Mouse (Mus musculus) spleen, postnatal 4 days (tissue): Measurements from ENCODE around the gene Zfp790.
"Not testable (repeated sequence)": the region's sequence is repeated elsewhere in the genome, so short reads cannot be mapped to it uniquely, and the experiment has no call there.

Experiments
- DNase-seq, 2 experiments: peaks; one replicate each; pipeline ENCODE4 v3.0.0; 2022; ENCODE audit warnings: low spot score in 2 of 2

Gene Zfp790

DNA sequence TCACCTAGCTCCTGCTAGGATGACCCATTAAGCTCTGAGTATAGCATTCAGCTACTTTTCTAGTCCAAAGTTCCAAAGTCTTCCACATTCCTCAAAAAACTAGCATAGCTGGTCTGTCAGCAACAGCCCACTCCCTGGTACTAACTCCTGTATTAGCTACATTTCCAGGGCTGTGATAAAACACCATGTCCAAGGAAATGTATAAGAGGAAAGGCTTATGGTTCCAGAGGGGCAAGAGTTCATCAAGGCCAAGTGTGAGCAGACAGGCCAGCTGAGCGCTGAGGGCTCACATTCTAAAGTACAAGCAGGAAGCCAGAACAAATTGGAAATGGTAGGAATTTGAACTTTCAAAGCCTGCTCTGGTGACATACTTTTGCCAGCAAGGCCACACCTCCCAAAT, 26.2 kb downstream of the Zfp790 start:
- DNase-seq = no peak

DNA sequence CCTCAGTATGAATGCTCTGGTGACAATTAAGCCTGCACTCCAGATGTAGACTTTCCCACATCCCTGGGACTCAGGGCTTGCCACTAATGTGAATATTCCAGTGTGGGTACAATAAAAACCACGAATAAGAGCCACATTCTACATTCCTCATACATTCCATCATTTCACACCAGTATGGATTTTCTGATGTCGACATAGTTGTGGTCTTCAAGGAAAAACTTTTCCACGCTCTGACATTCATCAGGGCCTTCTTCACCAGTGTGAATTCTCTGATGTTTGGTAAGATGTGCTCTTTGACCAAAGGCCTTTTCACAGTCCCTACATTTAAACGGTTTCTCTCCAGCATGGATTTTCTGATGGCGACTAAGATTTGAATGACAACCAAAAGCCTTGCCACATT, 28.7 kb downstream of the Zfp790 start:
- DNase-seq = no peak

DNA sequence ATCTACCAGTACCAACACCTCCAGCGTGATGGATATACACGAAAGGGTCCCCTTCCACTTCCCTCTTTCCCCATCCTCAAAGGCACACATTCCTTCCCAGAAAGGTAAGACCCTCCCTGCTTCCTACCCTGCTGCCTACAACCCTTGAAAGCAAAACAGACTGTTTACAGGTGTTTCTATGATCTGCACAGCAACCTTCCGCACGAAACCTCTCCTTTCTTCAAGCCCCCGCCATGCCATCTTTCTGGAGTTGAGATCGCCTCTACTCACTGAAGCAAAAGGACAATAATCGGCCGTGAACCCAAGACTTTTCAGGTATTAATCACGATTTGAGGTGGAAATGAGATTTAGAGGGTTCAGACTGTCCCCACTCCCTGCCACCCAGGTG, 36.9 kb downstream of the Zfp790 start:
- DNase-seq = no peak

DNA sequence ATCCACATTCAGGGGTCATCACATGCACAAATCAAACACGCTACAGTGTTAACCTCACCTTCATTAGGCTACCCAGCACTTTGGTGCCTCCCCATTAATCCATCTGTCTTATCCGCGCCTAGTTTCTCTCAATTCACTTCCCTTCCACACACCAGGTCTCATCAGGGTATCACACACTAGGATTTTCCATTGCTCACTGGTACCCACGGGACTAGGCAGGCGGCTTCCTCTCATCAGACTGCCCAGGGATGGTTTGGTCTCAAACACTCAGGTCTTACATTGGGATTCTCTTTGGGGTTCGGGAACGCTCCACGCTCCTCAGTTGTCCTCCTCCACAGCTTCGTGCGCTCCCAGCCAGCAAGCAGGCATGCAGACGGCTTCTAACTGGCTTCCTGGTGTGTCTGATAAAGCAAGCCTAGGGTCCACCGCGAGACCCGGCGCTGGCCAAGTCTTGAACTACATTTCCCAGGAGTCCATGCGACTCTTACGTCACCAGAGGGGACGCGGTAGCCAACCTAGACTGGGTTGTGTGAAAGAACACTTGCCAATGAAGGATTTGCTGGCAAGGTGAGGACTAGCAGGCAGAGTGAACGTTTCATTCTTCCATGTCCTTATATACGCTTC, 37.4 kb downstream of the Zfp790 start, which contains the start of gene Zfp940:
Gene Zfp940 (minus strand): TSS at position 451 of the 624 bp plus-strand sequence.
- DNase-seq = peak; percentile 71 to 82

DNA sequence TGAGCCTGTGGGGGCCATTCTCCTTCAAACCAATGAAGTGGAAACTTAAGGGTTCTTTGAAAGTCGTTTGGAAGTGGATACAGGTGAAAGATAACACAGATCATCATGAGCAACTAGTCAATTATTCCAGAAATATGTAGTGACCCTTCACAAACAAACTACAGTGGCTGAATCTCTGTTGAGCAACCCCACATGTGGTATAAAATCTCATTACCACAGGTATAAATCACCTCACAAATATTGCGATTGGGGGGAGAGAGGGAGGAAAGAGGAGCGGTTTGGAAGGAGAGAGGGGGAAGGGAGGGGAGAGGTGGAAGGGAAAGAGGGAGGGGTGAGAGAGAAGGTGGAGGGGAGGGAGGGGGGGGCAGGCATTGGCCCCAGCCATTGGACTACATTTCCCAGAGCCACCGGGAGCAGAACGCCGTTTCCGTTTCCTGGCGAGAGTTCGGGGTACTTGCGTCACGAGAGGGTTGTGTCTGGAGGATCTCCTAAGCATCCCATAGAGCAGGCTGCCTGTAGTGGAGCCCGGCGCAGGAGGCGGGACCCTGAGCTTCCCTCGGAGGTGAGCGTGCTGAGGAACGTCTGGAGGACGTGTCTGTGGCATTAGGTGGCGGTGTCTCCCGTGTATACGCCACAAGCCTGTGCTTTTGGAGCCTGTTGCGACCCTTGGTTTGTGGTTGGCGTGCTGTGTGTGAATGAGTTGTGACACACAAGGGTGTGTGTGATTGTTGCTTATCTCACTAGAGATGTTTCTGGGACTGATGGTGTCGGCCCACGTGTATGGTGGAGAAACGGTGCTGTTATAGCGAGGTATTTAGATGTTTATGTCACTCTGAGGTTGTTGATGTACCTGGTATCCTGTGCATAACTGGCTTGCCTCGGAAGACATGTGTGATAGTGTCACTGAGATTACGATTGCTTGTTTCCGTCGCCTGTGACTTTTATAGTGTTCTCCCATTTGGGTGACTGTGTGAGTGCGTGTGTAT, 43.9 kb downstream of the Zfp790 start, which contains the start of gene Zfp420:
Gene Zfp420 (plus strand): TSS at position 448 of the 986 bp plus-strand sequence.
- peak; percentile 74 to 78 for DNase-seq

DNA sequence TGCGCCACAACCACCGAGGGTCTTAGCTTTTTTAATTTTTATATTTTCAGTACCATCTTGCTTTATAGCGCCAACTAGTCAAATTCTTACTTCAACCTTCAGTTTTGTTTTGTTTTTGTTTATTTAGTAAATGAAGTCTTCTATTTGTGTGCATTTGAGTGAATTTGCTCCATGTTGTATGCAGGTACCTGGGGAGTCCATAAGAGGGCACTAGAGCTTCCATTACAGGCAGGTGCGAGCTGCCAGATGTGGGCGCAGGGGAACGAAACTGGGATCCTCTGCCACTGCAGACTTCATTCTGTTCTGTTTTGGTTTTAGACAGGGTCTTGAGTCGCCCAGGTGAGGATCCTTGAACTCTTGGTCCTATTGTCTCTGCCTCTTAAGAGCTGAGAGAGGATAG, 45.7 kb downstream of the Zfp790 start:
- no peak for DNase-seq

DNA sequence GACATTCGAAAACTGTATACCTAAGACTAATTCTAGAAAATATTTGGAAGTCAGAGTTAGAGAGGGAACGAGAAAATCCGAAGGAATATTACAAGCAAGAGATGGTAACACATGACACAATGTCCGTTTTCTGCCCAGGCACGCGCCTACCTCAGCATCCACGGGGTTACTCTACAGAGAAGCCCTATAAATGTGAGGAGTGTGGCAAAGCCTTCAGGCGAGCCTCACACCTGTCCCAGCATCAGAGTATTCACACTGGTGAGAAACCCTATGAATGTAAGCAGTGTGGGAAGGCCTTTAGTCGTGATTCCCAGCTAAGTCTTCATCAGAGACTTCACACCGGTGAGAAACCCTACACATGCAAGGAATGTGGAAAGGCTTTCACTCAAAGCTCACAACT, 58.3 kb downstream of the Zfp790 start:
- no peak for DNase-seq

DNA sequence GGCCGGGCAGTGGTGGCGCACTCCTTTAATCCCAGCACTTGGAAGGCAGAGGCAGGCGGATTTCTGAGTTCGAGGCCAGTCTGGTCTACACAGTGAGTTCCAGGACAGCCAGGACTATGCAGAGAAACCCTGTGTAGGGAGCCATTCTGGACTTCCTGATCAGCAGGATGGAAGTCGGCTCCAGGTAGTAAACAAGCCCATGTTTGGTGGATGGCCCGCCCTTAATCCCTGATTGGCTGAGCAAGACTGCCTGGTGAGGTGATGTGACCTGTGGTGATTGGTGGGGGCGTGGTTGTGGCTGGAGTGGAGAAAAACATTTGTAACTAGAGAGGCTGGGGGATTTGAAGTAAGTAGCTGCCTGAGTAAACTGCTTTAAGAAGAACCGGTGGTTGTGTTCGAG, 61.6 kb downstream of the Zfp790 start:
- DNase-seq = not testable (repeated sequence)

DNA sequence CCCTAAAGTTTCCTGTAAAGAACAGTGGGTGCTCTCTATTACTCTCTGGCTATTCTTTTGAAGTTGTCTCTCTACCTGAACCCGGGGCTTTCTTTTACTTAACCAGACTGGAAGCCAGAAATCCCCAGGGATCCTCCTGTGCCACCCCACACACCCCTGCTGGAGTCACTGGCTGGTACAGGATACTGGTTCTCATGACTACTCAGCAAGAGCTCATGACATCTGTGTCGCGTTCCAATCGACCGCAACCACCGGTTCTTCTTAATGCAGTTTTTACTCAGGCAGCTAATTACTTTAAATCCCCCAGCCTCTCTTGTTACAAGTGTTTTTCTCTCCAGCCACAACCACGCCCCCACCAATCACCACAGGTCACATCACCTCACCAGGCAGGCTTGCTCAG, 64.1 kb downstream of the Zfp790 start:
- DNase-seq = no peak
